Mouse (Mus musculus): ENCODE results near the gene C8b.

DNA sequence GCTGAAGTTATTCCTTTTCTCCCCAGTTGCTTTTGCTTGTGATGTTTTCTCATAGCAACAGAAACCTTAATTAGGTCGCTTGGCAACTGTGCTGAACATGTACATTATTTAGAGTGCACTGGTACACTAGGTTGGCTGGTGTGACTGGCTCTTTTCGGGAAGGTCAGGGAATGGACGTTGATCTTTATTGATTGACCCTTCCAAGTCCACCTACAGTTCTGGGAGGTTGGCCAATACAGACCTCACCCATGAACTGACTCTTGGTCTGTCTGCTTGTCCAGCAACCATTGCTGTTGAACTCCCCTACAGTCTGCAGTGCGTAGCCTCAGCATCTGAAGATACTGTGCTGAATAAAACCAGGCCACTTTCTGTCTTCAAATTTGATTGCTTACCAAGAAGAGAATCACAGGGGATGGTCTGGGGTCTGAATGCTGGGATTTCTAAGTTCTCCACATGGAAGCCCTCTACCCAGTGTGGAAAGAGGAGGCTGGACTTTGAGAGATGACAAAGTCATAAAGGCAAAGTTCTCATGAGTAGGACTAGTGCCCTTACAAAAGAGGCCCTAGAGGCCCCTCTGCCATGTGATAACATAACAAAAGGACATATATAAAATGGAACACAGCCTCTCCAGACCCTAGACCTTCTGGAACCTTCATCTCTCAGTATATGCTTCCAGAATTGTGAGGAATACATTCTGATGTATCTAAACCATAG lies 50.6 kb downstream of the C8b start:
- no peak for TF ChIP-seq HCFC1 (IDR thresholded peaks at IDR 0.05; ENCODE audit: borderline replicate concordance, insufficient read depth, low read length)
- TF ChIP-seq MAFK (IDR thresholded peaks at IDR 0.05; ENCODE audit: insufficient read depth, low read depth, low read length): no peak
- no peak for TF ChIP-seq ZC3H11A (IDR thresholded peaks at IDR 0.05; ENCODE audit: borderline replicate concordance, low read depth, low read length)
- no peak for TF ChIP-seq ZNF384 (IDR thresholded peaks at IDR 0.05; ENCODE audit: low read depth, low read length)
- no peak for TF ChIP-seq CHD2 (IDR thresholded peaks at IDR 0.05; ENCODE audit: low read depth, low read length)
